Mouse (Mus musculus) testis, postnatal 10 days (tissue): Measurements from ENCODE around the gene Cldn14.
"Not testable (repeated sequence)": the region's sequence is repeated elsewhere in the genome, so short reads cannot be mapped to it uniquely, and the experiment has no call there.

Experiments
- DNase-seq: peaks from one replicate; pipeline ENCODE4 v3.0.0; 2021; ENCODE audit warnings: low spot score

Cldn14 gene

DNA sequence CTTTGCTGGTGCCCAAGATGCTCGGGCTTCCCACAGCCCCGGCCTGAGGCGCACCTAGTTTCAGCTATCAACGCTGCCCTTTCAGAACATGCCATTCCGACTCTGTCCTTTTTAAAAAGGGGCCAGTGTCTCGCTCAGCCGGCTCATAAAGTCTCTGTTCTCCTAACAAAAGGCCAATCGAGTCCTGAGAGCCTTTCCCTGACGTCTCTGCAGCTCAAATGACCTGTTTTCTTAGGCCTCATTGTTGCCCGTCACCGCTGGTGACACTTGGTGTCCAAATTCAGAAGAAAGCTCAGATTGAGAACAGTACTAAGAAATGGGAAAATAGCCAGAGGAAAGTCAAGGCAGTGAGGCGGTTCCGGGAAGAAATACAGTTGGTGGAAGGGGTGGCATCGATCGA, at the start of gene Cldn14:
Cldn14 (minus strand) TSS at position 101 of the 400 bp plus-strand sequence.
- DNase-seq = no peak

DNA sequence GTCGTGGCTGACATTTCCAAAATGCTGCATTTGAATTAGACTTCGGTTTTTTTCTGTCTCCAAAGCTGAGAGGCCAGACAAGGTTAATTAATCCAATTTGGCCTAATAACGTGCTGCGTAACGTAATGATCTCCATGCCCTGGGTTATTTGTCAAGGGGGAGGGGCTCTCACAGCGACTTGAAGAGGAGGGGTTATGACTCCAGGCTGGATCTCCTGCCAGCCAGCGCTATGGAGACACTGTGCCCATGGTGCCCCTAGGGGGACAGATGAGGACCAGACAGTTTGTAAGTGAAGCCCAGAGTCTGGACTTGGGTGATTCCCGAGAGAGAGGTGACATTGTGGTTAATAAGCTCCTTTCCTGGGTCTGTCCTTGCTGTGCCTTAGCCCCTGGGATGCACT, 46.9 kb upstream of the Cldn14 start:
- DNase-seq = no peak

DNA sequence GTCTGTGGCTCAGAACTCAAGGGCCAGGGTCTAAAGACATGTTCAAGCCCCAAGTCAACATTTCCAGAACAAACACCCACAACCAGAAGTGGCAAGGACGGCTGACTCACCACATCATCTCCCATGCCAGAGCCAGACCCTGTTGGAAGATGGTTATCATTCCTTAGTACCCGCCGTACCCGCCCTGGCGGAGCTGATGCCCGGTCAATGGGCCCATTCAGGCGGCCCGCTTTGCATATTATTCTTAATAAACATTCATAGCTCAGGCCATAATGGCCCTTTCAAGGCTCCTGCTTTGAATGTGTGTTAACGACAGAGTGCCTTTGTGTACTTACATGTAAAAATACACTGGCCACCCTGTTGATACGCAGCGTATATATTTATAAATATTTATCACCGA, 46.5 kb upstream of the Cldn14 start:
- no peak for DNase-seq

DNA sequence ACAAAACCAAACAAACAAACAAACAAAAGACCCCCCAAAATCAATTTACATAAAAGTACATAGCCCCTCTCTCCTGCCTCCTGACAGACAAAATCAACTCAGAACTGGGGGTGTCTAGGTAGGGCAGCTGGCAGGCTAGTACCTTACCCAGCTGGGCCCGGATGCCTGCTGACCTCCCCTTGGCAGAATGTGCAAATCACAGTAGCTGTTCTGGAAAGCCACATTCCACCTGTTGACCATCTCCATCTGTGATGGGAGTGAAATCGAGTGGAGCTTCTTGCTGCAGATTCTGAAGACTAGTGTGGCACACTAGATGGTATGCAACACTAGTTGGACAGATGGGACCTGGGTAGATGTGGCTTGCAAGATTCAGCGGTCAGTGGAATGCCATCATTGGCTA, 41.7 kb upstream of the Cldn14 start:
- DNase-seq = no peak

DNA sequence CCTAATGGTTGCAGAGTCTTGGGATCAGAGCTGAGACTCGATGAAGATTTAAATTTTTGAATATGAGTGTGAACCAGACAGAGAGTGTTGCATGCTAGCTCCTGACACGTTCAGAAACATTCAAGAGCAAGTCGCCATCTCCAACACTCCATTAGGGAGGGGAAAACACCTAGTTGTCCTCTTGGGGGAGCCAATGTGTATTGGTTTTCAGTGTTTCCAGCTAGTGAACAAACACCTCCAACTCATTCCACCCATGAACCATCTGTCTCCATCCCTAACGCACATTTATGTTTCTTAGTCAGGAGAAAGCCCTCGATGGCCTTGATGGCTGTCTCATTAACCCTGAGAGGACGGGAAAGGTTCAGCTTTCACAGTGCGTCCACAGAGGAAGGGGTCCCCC, 36.4 kb upstream of the Cldn14 start:
- DNase-seq = no peak

DNA sequence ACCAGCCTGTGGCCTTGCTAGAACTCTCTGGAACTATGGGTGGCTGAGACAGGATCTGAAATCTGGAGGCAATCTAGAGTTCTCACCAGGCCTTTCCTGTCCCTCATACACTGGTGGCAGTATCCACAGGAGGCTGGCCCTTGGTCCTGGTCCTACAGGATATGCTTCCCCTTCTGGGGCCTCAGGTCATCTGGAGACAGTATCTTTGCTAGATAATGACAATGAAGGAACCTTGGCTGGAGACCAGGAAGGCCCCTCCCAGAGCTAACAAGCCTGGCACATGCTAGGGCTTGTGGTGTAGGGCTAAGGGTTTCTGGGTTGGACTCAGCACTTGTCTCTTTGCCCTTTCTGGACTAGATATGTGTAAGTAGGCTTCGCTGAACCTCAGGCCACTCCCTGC, 35.2 kb upstream of the Cldn14 start:
- DNase-seq = no peak

DNA sequence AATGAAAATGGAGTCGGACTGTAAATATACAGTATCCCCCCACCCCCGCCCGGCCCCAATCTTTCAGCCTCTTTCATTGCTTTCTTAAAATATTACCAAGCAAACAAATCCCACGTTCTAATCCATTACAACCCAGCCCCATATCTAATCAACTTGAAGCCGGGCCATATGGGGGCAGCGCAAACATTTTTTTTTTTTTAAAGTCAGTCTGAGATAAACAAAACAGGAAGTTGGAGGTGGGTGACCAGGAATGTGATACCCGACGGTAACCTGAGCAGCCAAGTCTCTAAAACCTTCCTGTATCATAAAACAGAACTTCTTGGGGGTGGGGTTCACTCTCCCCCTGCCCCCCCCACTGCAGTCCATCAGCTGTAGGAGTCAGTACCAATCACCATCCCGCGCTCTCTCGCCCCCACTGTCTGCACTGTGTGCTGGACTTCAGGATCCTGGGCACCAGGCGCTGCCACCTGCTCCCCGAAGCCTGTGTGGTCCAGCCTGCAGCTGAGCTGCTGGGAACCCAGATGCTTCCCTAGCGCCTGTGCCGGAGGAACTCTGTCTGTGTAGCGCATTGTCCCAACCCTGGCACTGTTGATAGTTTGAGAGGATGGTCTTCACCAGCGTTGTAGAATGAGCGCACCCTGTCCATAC, 32.6 kb upstream of the Cldn14 start:
- no peak for DNase-seq

DNA sequence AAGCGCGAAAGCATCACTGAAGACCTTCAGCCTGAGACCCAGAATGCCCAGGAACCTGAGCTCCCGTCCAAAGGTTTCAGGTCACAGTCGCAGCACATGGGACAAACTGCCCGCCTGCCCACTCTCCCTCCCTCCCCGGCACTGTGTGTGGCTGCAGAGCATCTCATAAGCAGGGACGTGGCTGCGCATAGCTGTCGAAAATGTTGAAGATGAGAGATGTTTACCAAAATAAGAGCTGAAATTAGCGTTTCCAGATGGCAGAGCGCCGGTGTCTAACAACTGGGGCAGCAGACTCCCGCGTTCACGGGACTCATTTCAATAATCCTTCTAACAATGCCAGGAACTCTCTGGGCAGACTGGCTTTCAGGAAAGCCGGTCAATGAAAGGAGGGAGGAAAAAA, 31.8 kb upstream of the Cldn14 start:
- no peak for DNase-seq

DNA sequence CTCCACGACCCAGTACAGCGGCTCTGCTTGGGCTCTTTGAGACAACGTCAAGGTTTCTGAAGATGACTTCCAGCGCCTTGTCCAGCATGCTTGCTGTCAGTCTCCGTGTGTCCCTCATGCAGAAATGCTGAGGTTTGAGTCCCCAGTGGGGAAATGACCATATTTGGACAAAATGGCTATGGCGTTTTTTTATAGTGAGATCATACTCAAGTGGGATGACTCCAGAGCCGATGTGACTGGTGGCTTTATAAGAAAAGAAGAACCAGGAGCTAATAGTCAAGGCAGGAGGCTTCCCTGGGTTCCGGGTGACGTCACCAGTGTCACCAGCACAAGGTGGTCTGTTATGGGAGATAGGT, 30.3 kb upstream of the Cldn14 start:
- no peak for DNase-seq

DNA sequence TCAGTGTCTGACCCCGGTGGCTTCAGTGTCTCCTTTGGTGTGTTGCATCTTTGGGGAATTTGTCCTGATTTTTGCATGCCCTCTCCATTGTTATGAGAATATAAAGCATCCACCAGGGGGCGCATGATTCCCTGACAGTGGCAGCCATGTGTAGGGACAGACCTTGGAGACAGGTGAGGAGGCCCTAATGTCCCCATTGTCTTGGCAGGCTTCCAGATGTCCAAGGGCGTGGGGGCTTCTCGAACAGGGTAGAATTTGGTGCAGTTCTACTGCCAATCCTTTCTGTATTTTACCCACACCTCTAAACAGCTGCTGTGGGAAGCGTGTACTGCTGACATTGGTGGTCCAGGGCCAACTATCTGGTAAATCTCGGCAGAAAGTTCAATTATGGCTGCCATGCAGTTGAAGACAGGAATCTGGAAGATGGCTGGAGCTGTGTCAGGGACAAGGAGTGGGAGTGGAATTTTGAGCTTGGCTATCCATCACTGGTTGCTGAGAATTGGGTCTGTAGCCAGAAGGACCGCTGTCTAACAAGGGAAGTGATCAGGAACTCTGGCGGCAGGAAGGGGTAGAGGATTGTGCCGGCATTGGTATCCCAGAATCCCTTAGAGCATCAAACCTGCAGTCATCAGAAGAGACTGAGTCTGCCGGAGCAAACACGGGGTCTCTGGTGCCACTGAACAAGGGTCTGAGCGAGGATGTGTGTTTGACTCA, 29.8 kb upstream of the Cldn14 start:
- peak; percentile 81 for DNase-seq

DNA sequence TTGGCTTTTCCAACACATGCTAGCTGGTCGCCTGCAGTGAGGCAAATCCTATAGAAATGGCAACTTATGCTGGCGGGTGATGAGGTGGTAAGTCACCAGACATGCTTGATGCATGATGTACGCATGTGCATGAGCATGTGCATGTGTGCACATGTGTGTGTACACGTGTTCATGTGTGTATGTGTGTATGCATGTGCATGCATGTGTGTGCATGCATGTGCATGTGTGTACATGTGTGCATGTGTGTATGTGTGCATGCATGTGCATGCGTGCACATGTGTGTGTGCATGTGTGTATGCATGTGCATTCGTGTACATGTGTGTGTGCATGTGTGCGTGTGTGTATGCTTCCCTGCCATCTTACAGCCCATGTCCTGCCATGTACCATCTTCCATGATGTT, 28.6 kb upstream of the Cldn14 start:
- DNase-seq = no peak

DNA sequence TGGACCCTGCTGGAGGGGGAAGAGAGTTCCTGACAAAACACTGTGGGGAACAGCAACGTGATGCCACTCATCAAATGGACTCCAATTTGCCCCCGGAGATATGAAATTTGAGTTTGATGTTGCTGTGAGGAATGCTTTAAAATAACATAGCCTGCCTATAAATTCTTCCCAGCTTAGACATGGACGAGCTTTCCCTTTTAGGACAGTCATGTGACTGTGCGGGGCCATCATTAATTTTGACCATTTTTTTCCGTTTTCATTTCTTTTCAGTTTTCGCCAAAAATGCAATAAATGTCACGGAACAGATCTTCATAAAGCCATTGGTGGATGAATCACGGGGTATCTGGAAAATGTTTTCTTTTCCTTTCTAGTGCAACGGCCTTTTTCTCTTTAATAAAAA, 25.5 kb upstream of the Cldn14 start:
- no peak for DNase-seq

DNA sequence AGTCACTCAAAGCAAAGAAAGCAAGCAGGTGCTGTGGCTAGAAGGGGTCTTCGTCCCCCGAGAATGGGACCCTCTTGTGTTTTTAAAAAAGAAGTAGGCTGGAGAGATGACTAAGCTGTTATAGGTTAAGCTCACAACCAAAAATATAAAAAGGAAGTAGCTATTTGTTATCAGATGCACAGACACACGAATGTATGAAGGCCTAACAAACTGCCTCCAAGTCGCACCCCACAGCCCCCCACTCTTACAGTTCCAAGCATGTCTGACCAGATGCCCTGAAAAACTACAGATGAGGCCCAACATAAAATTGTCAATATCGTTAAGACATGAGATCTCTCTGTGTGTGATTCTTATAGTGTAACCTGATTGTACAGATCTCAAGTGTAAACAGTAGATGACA, 23.6 kb upstream of the Cldn14 start:
- DNase-seq = no peak

DNA sequence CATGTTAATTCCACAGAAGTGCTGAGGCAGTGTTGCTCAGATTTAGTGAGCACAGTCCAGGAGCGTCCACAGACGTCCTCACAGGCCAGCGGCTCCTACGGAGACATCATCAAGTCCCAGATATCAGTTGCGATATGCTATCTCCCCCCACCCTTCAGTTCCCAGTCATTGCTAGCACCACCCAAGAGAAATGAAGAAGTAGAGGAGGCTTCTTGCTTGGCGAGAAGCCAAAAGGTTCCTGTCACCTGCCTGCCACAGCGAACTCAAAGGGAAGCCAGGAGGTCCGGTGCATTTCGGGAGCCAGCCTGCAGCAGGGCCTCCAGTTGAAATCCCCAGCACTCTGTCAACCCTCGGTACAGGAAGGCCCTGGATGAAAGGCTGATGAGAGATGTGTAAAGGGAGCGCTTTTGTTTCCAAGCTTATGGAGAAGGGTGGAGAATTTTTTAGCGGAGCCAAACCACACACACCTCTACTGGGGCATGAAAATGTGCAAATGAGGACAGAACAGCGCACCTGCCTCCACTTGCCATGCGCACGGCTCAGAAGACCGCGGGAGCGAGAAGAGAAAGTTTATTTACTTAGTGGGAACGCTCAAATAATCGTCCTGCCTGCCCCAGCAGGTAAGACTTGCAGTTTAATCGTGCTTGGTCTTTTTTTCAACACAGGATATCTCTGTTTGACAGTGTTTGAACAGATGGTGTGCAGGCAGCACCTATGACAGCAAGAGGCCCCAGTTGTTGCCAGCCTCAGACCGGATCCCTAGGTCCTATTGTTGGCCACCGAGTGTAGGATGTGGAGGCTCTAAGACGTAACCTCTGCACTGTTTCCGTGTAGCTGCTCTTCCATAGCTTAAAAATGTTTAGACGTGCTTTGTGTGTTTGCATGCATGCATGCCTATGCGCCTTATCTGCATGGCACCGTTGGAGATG, 15.0 kb upstream of the Cldn14 start:
- DNase-seq = no peak

DNA sequence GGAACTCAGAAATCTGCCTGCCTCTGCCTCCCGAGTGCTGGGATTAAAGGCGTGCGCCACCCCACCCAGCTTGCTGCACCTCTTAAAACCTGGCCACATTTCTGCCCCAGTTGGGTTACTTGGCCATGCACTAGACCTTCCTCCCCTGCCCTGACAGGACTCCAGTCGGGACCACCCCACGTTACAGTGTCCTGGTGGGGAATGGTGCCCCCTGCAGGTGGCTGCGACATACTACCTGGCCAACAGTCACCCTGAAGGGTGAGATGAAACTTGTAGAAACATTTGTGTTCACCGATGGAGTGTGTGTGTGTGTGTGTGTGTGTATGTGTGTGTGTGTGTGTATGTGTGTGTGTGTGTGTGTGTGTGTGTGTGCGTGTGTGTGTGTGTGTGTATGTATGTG, 11.1 kb upstream of the Cldn14 start:
- not testable (repeated sequence) for DNase-seq

DNA sequence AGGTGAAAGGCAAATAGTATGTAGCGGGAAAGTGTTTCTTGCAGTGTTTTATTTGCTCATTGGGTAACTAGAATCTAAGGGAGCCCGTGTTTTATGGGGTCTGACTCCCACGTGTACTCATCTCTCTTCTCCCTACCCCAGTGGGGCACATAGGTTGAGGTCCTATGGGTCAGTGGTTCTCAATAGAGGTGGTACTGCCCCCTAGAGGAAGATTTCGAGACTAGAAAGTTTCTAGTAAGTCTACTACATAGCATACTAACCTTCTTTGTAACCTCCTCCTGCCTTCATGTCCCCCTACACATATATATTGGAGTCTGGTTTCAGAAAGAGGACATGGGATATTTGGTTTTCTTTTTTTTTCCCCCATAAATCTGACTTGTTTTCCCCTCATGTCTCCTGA, 9.3 kb upstream of the Cldn14 start:
- no peak for DNase-seq

DNA sequence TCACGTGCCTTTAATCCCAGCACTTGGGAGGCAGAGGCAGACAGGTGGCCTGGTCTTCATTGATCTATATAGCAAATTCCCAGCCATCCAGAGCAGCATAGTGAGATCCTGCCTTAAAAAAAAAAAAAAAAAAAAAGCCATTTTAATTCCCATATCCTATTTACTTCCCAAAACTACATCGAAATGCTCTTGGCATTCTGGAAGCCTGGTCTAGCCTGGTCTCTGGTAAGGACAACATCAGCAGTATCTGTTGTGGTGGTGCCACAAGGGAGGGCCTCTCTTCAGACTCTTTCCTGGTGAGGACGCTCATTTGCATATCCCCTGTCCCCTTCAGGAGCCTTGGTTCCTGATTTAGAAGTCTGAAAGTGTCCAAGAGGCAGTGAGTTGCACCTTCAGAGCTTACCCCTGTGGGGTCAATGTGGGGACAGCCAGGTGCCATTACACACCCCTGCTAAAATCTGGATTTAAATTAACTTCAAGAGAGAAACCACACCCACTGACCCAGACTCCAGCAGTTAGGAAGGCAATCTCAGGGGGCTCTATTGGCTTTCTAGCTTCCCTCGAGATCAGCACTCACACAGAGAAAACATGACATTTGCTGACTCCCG, 6.0 kb upstream of the Cldn14 start:
- DNase-seq = no peak

DNA sequence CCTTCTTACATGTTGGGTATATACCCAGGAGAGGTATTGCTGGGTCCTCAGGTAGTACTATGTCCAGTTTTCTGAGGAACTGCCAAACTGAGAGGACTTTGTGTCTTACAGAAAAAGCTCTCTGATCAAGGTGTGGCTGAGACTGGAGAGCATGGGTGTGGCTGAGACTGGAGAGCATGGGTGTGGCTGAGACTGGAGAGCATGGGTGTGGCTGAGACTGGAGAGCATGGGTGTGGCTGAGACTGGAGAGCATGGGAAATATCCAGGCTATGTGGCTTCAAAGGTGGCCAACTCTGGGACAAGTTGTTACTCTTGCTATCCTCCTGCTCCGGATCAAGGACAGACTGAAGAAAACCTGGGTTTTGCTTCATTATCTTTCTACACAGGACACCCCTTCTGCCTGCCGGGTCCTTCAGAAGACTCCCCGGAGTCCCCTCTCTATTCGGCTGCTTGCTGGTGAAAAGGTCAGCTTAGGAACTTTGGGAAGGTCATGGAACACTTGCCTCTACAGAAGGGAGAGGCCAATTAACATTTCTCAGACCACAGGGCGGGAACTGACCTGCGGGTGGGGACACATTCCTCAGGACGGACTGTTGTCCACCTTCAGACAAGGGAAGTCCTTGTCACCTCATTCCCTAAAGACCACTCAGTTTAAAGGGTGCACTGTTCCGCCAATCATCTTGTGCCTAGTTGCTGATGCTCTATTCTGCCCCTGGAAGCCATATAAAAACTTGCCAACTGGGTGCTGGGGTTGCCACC, 4.9 kb upstream of the Cldn14 start:
- not testable (repeated sequence) for DNase-seq

DNA sequence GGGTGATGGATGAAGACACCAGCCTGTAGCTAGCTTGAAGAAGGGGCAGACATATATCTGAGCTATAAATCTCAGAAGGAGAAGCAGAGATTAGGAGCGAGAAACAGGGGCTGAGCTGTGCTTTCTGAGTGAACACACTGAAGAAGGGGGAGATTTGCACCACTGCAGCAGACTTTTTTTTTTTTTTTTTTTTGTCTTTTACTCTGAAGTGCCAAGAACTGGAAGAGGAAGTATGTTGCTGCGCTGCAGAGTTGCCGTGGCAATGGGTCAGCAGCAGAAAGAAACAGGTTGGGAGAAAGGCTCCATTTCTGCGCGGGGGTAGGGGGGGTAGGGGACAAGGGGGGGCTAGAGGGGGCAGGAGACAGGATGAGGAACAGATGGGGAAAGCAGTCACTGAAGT, 2.6 kb upstream of the Cldn14 start:
- no peak for DNase-seq

DNA sequence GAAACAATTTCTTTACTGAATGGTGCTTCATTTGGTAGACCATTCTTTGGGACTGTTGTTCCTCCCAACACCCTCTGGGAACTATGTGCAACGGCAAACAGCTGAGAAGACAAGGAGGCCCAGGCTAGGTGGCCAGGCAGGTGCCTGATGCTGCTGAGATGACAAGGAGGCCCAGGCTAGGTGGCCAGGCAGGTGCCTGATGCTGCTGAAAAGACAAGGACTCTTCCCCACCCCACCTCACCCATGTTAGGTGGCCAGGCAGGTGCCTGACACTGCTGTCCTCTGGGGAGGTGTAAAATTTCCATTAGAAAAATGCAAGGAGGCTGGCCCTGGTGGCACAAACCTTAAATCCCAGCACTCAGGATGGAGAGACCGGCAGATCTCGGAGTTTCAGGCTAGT, 2.0 kb upstream of the Cldn14 start:
- DNase-seq = no peak

DNA sequence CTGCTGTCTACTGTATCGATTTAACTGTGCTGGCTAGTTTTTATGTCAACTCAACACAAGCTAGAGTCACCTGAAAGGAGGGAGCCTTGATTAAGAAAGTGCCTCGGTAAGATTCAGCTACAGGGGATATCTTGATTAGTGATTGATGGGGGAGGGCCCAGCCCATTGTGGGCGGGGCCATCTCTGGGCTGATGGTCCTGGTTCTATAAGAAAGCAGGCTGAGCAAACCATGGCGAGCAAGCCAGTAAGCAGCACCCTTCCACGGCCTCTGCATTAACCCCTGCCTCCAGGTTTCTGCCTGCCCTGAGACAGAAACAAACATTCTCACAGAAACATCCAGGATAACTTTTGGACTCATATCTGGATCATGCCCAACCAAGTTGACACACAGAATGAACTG, 1.5 kb upstream of the Cldn14 start:
- no peak for DNase-seq

DNA sequence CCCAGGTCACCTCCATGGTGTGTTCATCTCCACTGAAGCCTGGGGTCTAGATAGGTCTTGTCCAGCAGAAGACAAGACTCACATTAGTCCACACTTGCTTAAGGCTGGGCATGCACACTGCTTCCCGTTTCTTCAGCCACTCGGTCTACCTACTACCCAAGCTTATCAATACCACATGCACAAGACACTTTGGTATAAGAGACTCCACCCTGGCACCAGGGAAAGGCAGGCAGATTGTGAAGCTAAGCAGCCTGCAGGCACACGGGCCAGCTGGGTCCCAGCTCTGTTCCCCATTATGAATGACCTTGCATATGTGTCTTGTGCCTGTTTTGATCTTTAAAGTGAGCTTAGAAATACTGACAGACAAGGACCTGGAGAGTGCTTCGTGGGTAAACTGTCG, 719 bp upstream of the Cldn14 start:
- no peak for DNase-seq
